Mouse (Mus musculus) megakaryocyte, embryonic 14.5 days (primary cell): ENCODE measurements around the gene Pnpla3.

Experiments used
- FLI1 ChIP-seq: IDR thresholded peaks from 2 replicates; pipeline ENCODE4 v1.6.1; 2012; ENCODE audit warnings: low read length, inconsistent platforms, mixed read lengths
- GATA1 ChIP-seq: IDR thresholded peaks from 3 replicates; pipeline ENCODE4 v1.6.1; 2012; ENCODE audit warnings: mixed read lengths, low read length, inconsistent platforms, borderline replicate concordance

DNA sequence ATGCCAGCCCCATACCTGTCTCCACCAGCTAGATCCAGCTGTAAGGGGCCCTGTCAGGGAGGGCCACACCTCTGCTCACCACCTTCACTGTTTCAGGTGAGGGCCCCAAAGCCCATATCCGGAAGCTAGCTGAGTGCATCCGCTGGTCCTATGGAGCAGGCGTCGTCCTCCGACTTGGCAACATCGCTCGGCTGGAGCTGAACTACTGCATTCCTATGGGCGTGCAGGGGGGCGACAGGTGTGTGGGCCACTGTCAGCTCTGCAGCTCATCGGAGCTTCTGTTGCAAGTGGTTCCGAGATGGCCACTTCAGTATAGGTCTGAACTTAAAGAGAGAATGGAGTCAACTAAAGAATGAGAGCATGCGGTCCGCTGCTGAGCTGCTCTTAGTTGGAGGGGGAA lies 43.3 kb downstream of the Pnpla3 start:
- TF ChIP-seq GATA1: no peak
- no peak for TF ChIP-seq FLI1
